Mouse (Mus musculus): Measurements from ENCODE around the gene Rfc2.
A peak's percentile ranks its signal among the peaks of the same experiment; 100 is the strongest.

The Rfc2 gene

DNA sequence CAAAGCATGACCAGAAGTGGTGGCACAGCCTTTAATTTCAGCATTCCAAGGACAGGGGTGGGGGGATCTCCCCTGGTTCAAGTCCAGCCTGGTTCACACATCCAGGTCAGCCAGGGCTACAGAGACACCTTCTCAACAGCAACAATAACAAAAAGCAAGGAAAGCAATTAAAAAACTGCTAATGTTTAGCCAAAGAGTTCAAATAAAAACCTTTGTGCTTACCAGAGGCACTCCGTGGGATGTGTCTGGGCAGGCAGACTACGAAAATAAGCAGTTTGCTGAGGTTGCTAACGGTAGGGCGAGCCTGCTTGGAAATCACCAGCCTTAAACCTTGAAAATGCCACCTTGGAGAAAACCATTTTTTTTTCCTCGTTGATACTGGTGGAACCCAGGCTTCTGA is at the start of gene Rfc2:
TSS of gene Rfc2 (plus strand) at position 221 of the 400 bp plus-strand sequence.
- no peak for DNase-seq (ENCODE audit: low spot score)

DNA sequence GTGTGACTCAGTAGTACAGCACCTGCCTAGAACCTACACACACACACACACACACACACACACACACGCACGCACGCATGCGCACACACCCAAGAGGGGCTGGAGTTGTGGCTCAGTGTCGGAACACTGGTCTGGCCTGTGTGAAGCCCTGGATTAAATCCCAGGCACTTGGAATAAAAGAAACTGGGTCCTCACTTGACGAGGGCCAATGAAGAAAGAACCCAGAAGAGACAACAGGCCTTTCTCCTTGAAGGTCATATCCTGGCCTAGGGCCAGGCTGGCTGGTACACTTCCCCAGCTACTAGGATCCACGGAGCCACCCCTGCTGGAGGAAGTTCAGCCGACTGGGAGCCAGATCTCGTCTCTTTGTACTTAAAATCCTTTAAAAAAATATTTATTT is 49.6 kb upstream of the Rfc2 start:
- peak; percentile 18 for DNase-seq (ENCODE audit: low spot score)

GRCm38 (mm10) chr5:134532417-134532816 is 48.7 kb upstream of the Rfc2 start:
- DNase-seq (ENCODE audit: low spot score), result no peak

DNA sequence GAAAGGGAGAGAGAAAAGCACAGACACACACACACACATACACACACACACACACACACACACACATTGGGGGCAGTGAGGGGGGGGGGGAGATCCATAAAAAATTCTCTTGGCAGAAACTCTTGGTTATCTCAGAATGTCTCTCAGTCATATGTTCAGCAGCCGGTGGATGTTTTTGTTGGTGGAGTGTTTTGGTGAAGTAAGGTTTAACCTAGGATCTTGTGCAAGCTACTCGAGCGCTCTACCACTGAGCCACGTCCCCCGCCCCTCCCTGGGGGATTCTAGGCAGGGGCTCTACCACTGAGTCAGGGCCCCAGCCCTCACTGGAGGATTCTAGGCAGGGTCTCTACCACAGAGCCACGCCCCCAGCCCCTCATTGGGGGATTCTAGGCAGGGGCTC is 45.1 kb upstream of the Rfc2 start:
- no peak for DNase-seq (ENCODE audit: low spot score)

- peak; percentile 24 for DNase-seq (ENCODE audit: low spot score)
Measured at GRCm38 (mm10) chr5:134539891-134540290, 41.3 kb upstream of the Rfc2 start.

GRCm38 (mm10) chr5:134540881-134541280 is 40.3 kb upstream of the Rfc2 start:
- peak; percentile 11 for DNase-seq (ENCODE audit: low spot score)

DNA sequence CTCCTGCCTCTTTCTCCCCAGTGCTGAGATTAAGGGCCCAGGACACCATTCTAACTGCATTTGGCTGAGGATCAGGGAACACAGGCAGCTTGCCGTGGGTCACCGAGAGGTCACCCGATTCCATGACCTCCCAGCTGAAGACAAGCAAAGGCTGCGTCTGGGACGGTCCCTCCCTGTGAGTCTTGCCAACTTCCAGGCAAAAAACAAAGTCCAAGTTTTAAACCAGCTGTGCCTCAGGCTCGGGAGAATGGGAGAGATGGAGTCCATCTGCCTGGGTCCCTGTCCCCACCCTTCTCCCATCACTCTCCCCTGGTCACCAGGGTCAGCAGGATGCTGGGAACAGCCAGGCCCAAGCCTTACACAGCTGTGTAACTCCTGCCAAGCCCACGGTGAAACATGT is 39.5 kb upstream of the Rfc2 start:
- DNase-seq (ENCODE audit: low spot score), result peak; percentile 31

DNA sequence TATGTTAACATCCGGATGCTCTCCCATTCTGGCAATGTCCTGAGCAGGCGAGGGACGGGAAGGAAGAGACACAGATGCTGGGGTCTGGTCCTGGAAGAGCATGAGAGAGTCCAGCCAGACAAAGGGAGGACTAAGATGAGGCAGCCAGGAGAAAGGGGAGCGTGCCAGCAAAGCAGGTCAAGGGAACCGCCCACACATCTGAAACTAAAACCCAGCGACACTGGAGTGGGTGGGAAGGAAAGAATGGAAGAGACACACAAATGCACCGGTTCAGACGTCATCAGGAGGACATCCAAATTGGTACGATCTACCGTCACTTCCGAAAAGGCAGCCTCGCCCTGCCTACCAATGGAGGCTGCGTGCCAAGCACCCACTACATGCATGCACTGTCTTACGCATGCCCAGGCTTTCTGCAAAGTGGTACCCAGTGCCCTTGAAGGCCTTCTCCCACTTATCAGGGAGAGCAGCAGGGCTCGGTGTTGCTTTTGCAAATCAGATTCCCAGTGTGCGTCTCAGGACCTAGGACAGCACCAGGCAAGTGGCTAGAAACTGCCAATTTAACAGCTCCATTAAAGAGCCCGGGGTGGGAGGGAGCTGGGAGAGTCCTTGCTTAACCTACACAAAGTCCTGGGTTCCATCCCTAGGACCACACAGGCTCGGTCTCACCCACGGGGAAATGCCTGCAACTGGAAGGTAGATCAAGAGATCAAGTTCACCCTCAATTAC is 36.5 kb upstream of the Rfc2 start:
- peak; percentile 42 for DNase-seq (ENCODE audit: low spot score)

- DNase-seq (ENCODE audit: low spot score), result no peak
Measured at GRCm38 (mm10) chr5:134545242-134545629, 35.9 kb upstream of the Rfc2 start.

DNA sequence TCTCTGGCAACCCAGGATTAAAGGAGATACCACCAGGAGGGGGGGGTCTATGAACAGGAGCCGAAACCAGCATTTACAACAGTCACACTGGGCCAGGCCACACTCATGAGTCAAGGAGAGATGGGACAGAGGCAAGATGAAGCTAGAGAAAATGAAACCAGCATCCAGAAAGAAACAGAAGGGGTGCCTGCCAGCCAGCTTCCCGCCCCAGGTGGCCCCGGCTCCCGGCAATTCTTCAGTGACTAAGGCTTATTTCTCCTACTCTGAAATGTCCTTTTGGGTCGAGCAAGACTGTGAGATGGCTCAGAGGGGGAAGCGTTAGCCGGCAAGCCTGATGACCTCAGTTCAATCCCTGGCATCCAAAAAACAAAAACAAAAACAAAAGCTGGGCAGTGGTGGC is 34.4 kb upstream of the Rfc2 start:
- no peak for DNase-seq (ENCODE audit: low spot score)

- DNase-seq (ENCODE audit: low spot score), result no peak
Measured at GRCm38 (mm10) chr5:134548306-134548705, 32.9 kb upstream of the Rfc2 start.

GRCm38 (mm10) chr5:134549640-134550168 is 31.5 kb upstream of the Rfc2 start:
- DNase-seq (ENCODE audit: low spot score), result no peak

DNA sequence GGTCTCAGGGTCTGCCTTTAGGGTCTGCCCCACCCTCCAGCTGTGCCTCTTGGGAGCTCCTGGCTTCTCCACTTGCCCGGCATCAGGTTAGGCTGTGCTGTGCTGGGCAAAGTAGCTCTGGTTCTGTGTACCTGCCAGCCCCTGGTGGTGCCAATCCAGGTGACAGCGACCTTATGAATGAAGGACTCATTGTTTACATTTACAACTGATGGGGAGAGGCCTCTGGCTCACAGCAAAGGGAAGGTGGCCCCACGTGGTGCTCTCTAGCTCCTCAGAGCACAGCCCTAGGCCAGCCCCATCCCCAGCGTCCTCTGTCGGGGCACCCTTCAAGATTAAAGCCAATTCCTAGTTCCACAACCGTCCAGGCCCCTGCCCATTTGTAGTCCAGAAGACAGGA is 30.3 kb upstream of the Rfc2 start:
- DNase-seq (ENCODE audit: low spot score), result peak; percentile 18

- peak; percentile 26 for DNase-seq (ENCODE audit: low spot score)
Measured at GRCm38 (mm10) chr5:134551233-134552109, 29.7 kb upstream of the Rfc2 start.

- peak; percentile 99 for DNase-seq (ENCODE audit: low spot score)
Measured at GRCm38 (mm10) chr5:134552110-134552972, 28.8 kb upstream of the Rfc2 start, which contains the start of gene Clip2. TSS of gene Clip2 (minus strand) at chr5:134552434.

GRCm38 (mm10) chr5:134553951-134554546 is 27.1 kb upstream of the Rfc2 start:
- DNase-seq (ENCODE audit: low spot score), result no peak

DNA sequence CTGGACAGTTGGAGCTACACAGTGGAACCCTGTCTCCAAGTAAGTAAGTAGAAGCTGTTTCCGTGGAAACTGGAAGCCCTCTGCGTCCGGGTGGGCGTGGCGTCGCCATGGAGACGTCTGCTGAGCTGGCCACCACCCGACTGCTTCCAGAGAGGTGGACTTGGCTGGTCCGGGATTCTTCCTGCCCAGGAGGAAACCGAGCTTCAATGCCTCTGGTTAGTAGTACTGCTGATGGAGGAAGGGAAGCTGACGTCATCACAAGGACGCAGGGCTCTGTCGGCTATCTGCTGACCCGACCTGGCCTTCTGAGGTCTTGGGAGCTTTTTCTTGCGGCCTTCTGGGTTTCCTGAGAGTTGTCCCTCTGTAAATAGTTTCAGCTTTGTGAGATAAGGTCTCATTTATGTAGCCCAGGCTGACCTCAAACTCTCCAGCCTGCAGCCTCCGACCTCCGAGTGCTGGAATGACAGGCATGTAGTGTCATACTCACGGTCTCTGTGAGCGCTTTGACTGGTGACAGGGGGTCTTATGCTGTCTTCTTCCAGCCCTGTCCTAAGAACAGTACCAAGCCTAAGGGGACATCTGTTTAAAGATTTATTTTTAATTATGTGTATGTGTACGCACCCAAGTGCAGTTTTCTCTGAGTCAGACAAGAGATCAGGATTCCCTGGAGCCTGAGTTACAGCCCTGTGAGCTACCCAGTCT is 25.6 kb upstream of the Rfc2 start:
- peak; percentile 72 for DNase-seq (ENCODE audit: low spot score)

DNA sequence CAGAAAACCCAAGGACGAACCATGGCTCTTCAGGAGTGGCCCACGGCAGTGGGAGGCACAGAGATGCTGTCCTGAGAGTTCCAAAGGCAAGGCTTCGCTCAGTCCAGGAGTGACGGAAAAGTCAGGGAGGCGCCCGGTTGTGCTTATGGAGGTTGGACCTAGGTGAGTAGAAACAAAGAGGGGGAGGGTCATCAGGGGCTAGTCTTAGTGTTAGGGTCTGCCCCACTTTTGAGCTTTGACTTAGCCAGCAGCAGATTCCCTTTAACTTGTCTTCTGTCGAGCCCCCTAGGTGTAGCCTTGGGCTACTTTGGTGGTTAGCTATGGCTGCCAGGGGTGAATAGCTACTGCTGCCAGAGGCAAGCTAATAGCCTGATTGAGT is 21.1 kb upstream of the Rfc2 start, which contains the start of gene Syna:
TSS of gene Syna (minus strand) at position 101 of the 379 bp plus-strand sequence.
- no peak for DNase-seq (ENCODE audit: low spot score)

DNA sequence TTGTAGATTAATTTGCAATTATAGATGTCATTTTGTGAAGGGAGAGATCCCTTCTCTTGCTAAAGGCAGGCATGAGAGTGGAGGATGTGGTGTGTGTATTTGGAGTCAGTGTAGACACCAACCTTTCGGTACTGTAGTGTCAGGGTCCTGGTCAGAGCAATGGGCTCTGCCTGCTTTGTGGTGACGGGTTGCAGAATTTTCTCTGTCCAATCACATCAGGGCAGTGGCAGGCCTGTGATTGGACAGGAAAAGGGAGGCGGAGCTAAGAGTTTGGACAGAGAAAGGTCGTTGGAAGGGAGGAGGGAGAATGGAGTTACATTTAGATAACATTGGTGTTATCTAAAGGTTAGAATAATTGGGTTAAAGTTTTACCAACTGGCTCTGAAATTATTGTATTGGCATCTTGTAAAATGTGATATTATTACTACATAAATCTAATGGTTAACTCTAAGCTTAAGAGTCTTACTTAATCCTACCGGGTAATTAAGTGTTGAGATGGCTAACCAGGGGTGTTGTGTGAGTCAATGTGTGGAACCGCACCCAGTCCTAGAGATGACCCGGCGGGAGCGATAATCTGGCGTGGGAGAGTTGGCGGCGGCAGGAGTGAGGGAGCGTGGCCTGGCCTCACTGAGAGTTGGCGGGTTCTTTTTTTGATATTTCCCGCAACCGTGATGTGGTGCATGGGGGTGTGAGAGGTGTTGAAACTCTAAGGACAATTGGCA is 20.6 kb upstream of the Rfc2 start:
- DNase-seq (ENCODE audit: low spot score), result no peak

DNA sequence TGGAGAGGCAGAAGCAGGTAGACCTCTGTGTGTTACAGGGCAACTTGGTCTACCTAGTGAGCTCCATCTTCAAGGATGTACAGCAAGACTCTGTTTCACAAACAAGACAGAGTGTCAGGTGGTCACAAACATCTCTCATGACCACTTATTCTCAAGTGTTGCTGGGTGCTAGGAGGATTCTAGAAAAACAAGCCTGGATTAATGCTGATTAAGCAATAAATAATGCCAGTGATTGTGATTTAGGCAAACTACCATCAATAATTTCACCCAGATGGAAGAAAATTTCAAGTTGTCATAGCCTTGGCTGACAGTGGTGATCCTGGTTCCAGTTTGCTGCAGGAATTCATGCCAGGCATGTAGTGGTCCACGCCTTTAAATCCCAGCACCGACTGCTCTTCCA is 16.9 kb upstream of the Rfc2 start:
- DNase-seq (ENCODE audit: low spot score), result no peak

Data from ovary, postnatal 36 days (tissue).